Mouse (Mus musculus) spleen, adult 2 months (tissue): ENCODE measurements at regions not wholly inside any gene's neighbourhood (a gene's known extent, or its start where the extent isn't known, plus 50 kb on each side); places are given as distances from the start of the nearest gene placed in this dataset.

ENCODE experiments used
- CTCF ChIP-seq: fragments of 200-500 bp; IDR thresholded peaks from 2 replicates; pipeline ENCODE4 v1.5.1; 2011; ENCODE audit warnings: mild to moderate bottlenecking, inconsistent platforms; ENCODE audit not compliant: insufficient read depth, insufficient read length, insufficient replicate concordance; ENCODE audit errors: extremely low read depth
- POLR2A ChIP-seq: fragments of 200-500 bp; IDR thresholded peaks from 2 replicates; pipeline ENCODE4 v1.6.1; 2011; ENCODE audit warnings: low read depth, low read length, inconsistent platforms

DNA sequence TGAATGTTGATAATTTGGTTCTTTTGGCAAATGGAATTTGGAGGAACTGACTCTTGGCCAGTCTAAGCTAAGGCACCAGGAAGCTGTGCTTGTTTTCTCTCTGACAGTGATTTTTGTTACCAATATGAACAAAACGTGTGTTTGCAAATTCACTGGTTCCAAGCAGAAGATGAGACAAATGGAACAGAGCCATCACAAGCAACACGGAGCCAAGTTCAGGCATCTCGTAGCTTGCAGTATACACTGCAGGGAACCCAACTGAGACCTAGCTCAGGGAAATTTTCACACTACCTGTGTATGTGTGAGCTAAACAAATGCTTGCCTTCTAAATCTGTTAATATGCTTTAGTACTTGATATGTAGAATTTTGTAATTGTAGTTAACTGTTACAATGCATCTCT lies 242.6 kb downstream of the Grxcr1 start:
- TF ChIP-seq POLR2A, result no peak
- TF ChIP-seq CTCF, result no peak
